Mouse (Mus musculus): Measurements from ENCODE around the gene Doc2g.
"Not testable (repeated sequence)": the region's sequence is repeated elsewhere in the genome, so short reads cannot be mapped to it uniquely, and the experiment has no call there.

Gene Doc2g

GRCm38 (mm10) chr19:4017921-4018587, 14.9 kb downstream of the Doc2g start:
- no peak for DNase-seq (ENCODE audit: low spot score in 2 of 2)

DNA sequence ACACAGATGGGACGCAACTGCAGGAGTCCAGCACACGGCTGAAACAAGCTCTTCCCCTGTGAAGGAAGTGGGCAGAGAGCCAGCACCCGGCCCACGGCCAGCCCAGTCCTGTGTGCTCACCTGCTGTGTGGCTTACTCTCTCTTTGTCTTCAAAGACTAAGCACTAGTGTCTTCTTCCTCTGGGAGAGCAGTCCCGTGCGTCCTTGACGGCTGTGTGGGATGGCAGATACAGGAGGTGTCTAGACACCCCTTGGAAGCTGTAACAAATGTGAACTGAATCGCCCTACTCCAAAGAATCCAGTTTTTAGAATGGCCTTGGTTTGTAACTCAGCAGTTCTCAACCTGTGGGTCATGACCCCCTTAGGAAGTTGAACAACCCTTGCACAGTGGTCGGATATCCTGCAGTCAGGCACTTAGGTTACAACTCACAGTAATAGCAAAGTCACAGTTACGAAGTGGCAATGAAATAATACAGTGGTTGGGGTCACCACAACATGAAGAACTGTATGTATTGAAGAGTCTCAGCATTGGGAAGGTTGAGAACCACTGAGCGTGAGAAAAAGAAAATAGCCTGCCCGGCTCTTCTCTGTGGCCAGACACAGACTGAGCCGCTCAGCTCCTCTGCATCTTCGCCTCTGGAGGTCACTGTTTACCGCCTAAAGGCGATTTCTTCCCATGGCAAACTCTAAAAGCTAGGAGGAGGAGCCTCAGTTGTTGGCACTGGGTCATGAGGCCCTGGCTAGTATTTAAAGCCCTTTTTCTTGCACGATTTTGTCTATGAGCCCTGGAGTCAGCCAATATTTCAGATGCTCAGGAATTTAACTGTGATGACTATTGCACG, 15.8 kb downstream of the Doc2g start:
- peak; percentile 82 to 90 for DNase-seq (ENCODE audit: low spot score in 2 of 2)

- no peak for DNase-seq (ENCODE audit: low spot score in 2 of 2)
These were observed 20.1 kb downstream of the Doc2g start for GRCm38 (mm10) chr19:4023185-4023584.

GRCm38 (mm10) chr19:4027576-4027975, 24.5 kb downstream of the Doc2g start:
- DNase-seq (ENCODE audit: low spot score in 2 of 2) = no peak

DNA sequence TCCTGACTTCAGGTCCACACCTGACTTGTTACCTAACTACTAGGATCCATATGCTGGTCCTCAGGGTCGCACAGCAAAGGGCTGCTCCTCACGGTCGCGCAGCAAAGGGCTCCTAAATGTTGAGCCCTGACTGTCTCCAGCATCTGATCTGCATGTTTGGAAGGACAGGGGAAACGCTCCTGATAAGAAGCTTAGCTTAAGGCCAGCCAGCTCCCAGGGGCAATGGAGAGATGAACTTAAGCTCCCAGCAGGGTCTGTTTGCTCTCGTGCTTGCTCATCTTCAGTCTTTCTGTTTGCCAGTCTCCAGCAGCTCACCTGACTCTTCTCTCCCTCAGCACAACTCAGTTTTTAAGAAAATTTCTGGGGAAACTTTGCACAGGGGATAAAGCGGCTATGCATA, 29.6 kb downstream of the Doc2g start:
- no peak for DNase-seq (ENCODE audit: low spot score in 2 of 2)

DNA sequence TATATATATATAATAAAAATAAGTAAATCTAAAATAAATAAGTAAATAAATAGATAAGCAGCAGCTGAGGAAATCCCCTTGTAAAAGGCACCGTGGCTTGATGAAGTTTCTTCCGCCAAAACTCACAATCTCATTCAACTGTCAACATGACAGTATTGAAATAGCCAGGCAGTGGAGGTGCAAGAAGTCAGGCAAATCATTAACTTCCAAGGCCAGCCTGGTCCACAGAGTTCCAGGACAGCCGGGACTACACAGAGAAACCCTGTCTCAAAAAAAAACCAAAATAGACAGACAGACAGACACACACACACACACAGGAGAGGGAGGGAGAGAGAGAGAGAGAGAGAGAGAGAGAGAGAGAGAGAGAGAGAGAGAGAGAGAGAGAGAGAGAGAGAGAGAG, 30.2 kb downstream of the Doc2g start:
- no peak for DNase-seq (ENCODE audit: low spot score in 2 of 2)

- no peak for DNase-seq (ENCODE audit: low spot score in 2 of 2)
These were observed 30.6 kb downstream of the Doc2g start for GRCm38 (mm10) chr19:4033742-4034141.

- no peak for DNase-seq (ENCODE audit: low spot score in 2 of 2)
These were observed 33.4 kb downstream of the Doc2g start for GRCm38 (mm10) chr19:4036327-4037045.

GRCm38 (mm10) chr19:4037154-4037787, 34.2 kb downstream of the Doc2g start:
- not testable (repeated sequence) for DNase-seq (ENCODE audit: low spot score in 2 of 2)

GRCm38 (mm10) chr19:4037788-4038232, 34.7 kb downstream of the Doc2g start, which contains the start of gene Gstp1:
Gene Gstp1, minus strand, starts transcription at chr19:4037985.
- DNase-seq (ENCODE audit: low spot score in 2 of 2) = peak; percentile 92

DNA sequence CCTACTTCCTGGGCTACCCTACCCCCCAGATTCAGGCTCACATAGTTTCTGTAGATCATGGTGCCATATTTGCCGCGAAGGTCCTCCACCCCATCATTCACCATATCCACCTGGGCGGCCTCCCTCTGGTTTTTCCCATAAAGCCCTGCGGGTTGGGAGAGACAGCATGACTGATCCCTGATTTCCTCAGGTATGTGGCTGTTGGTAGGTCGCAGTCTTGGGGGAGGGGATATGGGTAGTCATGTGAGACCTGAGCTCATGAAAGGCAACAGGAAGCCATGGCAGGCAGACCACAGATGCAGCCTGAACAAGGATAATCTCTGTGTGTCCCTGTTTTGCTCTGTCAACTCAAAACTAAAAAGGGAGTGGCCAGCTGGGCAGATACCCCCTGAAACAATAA, 37.8 kb downstream of the Doc2g start:
- DNase-seq (ENCODE audit: low spot score in 2 of 2) = not testable (repeated sequence)

GRCm38 (mm10) chr19:4041500-4041899, 38.4 kb downstream of the Doc2g start:
- not testable (repeated sequence) for DNase-seq (ENCODE audit: low spot score in 2 of 2)

DNA sequence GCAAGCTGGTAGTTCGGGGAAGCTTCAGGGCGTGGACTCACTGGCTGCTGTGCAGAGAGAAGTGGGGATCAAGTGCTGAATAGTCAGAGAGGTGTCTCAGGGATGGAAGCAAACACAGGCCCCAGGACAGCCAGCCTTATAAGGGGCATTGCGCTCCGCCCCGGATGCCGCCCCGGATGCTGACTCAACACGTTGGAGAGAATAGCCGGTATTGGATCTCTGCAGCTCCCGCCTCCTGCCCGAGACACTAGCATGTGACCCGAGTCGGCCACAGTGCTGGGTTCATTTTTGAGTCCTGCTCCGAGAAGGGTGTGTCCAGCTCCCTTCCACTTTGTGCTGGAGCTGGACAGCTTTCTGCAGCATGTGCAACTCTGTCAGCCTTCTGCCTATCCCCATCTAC, 39.0 kb downstream of the Doc2g start:
- DNase-seq (ENCODE audit: low spot score in 2 of 2) = peak; percentile 58 to 64

DNA sequence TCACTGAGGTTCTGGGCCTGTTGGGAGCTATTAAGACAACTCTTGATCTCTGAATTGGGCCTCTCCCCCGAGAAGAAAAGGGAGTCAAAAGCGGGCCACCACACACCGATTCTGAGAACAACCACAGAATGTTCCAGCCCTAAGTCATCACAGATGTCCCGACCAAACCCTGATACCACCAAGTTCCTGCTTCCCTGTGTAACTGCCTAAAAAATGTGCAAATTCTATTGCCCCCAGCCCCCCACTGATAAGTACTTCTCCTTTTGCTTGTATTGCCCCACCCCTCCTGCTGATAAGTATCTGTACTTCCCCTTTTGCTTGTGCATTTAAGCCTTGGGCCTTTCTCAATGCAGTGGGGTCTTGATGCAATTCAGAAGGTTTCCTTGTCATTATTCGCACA, 41.0 kb downstream of the Doc2g start:
- not testable (repeated sequence) for DNase-seq (ENCODE audit: low spot score in 2 of 2)

DNA sequence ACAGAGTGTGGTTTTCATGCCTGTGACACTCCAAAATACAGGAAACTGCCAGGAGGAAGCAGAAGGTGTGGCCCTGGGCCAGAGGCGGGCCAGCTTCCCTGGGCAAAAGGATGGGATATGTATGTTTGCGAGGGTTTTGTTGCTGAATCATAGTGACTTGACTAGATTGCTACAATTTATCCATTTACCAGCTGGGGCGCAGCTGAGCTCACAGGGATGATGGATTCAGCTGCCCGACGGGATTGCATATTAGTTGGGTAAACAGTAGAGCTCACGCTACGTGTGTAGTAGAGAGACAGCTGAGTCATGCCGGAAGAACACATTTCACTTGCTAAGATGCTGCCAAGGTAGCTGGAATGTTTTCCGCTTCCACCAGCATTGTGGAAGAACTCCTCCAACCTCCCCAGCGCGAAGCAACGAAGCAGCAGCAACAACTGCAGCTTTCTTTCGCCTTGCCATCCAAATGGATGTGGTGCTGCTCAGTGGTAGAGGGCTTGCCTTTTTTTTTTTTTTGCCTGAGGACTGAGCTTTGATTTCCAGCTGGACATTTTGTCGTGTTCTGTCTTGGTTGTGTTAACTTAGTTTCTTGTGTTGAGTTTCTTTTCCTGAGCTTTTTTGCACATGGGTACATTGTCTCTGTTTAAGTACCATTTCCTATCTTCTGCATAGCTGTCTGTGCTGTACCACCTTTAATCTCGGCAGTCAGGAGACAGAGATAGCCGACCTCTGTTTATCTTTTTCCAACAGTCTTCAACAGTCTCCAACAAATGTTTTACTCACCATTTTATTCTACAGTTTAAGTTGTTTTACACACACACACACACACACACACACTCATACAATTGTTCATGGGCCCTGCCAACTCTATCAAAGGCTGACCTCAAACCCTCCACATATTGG, 43.1 kb downstream of the Doc2g start, which contains the start of gene Gstp2:
Gene Gstp2 (minus strand): TSS at position 58 of the 900 bp plus-strand sequence.
- DNase-seq (ENCODE audit: low spot score in 2 of 2) = peak; percentile 89 to 91

DNA sequence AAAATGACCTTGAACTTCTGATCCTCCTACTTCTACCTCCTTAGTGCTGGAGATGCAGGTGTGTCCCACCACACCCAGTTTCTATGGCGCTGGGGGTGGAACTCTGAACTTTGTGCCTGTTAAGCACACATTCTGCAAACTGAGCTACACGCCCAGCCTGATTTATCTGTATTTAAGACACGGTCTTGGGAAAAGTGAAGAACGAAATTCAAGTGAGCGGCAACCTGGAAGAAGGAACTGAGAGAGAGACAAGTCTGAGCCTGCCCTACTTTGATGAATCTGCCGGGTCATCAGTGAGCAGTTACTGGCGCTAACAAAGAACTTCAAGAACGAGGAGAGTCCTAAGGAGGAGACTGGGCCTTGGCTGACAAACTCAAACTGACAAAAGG, 43.7 kb downstream of the Doc2g start:
- DNase-seq (ENCODE audit: low spot score in 2 of 2) = no peak

GRCm38 (mm10) chr19:4047859-4048258, 44.7 kb downstream of the Doc2g start:
- DNase-seq (ENCODE audit: low spot score in 2 of 2) = peak; percentile 43 to 80

GRCm38 (mm10) chr19:4049069-4049468, 46.0 kb downstream of the Doc2g start:
- not testable (repeated sequence) for DNase-seq (ENCODE audit: low spot score in 2 of 2)

- no peak for DNase-seq (ENCODE audit: low spot score in 2 of 2)
These were observed 47.9 kb downstream of the Doc2g start for GRCm38 (mm10) chr19:4051016-4051415.

GRCm38 (mm10) chr19:4051741-4052515, 48.8 kb downstream of the Doc2g start:
- DNase-seq (ENCODE audit: low spot score in 2 of 2) = peak in 1 of 2 experiments; percentile 59
